Mouse (Mus musculus) cerebellum, adult 11 months (tissue): Measurements from ENCODE around the gene Cpvl.

Experiments used
- DNase-seq: peaks from one replicate; pipeline ENCODE4 v3.0.0; 2022

Cpvl gene

DNA sequence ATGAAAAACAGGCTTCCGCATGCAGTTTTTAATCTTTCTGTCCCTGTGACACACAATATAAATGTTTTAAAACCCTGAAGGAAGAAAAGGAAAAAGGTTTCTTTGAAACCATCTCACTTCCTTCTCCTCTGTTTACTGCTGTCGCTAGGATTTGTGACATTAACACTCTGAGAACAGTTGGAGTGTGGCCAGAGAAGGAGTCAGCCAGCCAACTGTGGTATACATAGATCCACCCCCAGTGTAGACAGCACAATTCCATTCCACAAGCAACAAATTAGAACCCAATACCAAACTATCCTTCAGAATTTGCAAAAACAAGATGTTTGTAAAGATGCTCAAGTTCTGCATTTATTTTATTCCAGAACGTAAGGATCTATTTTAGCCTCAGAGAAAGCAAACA lies 6.7 kb downstream of the Cpvl start:
- peak; percentile 30 for DNase-seq

DNA sequence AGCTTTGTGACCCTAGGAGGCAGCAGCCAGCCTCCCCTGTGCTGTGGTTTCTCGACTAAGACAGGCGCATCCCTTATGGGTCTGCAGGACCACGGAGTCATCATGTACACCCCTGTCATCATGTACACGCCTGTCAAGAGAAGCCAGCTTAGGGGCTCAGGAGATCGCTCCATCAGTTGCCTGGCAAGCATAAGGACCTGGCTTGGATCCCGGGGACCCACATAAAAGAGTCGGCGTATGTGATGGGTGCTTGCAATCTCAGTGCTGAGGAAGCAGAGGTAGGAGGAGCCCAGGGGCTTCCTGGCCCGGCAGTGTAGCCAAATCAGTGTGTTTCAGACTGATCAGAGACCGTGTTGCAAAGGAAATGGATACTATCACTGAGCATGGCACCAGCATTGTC lies 9.4 kb downstream of the Cpvl start:
- DNase-seq = no peak

DNA sequence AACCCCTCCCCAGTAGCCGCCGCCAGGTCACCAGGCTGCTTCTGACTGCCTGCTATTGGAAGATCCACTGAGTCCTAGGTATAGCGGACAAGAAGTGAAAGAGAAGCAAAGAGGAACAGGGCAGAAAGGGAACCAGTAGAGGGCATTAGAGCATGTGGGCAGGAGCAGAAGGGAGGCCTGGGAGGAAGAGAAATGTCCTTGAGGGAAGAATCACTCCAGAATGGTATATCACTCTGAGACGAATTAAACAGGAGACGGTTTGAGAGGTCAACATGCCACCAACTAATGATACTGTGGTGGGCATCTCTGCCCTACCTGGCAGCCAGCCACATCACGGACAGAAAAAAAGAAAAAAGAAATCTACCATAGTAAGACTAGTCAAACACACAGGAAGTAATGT lies 9.9 kb downstream of the Cpvl start:
- DNase-seq = peak; percentile 35

DNA sequence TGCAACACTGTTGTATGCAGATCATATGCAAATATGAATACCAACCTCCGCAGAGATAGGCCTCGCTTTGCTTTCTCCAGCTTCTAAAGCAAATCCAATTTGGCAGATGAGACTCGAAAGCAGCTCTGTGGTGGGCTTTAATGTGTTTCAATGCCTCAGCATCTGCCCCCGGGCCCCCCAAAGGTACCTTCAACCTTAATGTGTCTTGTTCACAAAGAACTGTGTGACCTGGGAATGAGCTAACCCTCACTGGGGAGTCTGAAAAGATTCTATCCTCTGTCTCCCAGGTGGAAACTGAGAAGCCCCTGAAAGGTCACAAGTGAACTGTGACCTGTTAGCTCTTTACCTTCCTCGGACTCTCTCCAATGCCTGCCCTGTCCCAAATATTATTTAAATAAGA lies 11.9 kb downstream of the Cpvl start:
- DNase-seq = no peak

DNA sequence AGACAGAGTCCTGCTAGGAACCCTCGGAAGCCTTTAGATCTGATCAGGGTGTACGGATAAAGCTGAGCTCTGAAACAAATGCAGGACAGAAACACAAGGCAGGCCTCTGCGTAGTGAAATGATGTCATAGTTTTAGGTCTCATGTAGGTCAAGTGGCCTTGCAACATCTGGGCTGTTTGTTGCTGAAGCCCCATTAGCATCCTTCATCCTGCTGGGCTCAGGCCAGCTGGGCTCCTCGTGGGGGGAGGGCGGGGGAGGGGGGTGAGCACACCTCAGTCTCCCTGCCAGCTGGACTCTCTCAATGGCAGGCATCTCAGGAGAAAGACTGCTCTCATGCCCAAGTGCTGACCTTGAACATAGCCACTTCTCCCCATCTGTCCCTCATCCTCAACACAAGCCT lies 12.6 kb downstream of the Cpvl start:
- DNase-seq = no peak

DNA sequence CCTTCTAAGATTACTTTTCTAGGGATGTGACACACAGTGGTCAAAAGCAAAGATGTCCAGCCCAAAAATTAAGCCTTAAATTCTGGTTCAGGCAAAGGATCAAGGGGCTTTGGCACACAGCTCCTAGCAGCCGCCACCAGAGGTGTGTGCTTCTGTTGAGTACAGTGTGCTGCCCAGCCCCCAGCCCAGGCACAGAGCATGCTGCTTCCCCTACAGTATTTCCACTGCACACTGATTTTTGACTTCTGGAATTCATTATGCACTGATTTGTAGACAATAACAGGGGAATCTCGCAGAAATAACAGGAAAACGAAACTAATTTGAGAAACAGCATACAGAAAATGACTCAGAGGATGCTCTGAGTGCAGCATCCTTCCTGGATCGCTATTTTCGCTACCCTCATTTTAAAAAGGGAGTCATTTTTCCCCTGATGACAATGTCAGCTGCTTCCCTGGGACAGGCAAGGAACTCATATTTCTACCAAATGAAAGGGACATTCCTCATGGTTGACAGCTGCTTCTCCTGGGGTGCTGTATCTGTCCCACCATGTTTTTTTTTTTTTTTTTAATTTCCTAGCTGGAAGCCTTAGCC lies 14.5 kb downstream of the Cpvl start:
- no peak for DNase-seq

DNA sequence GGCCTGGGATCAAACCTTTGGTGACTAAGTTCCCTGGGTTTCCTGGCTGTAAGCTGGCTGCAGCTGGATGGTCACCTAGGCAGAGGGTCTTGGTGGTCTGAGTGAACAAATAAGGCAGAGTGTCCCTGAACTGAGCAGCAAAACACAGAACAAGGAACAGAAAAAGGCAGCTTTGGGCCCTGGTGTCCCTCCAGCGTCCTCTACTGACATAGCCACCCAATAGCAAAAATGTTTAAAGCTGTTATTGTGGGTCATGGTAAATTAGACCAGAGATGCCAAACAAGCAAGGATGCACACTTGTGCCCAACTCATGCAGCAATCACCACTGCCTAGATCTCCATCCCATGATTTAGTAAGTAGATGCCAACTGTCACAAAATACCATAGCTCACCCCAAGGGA lies 16.5 kb downstream of the Cpvl start:
- DNase-seq = no peak

DNA sequence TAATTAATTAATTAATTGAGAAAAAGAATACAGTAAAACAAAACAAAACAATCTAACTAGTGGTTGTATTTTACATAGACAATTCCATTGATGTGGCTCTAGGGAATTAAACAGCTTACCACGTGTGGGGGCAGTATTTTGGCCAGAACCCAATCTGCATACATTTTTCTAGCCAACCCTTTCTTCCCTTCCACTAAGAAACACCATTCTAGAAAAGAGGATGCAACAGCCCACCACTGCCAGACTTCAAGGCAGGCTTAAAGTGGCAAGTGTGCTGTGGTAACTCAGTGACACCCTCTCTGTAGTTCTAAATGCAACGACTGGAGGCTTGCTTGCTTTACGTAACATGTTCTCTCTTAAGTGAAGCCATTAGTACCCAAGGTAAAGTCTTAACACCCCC lies 18.6 kb downstream of the Cpvl start:
- DNase-seq = no peak

DNA sequence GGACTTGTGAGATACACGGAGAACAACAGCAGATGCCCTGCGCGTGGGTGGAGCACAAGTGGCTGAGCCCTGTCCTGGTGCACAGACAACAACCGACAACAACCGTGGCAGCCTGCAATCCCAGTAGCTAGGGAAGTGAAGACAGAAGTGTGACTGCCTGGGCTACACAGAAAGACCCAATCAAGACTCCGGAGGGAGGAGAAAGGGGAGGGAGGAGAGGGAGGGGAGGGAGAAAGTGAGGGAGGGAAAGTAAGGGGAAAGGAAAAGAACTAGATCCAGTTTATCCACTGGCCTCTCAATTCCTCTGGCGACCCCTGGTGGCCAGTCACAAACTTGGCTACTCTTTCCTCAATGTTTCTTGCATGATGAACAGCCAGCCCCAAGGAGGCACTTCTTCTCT lies 20.1 kb downstream of the Cpvl start:
- peak; percentile 68 for DNase-seq

DNA sequence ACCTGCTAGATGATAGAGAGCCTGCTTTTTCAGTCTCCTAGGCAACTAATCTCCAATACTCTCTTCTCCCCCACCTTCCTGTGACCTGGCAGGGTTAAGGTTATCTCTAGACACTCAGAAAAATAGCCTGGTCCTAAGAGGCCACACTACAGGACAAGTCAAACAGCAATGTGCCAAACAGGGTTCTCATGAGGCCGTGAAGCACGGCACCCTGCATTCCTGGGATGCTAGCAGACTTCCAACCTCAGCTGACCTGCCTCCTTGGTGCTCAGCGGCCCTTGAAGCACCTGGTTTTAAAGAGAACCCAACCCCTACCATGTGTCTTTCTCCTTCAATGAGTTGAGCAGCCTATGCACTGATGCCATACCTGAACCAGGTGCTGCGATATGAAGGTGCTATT lies 22.0 kb downstream of the Cpvl start:
- no peak for DNase-seq

DNA sequence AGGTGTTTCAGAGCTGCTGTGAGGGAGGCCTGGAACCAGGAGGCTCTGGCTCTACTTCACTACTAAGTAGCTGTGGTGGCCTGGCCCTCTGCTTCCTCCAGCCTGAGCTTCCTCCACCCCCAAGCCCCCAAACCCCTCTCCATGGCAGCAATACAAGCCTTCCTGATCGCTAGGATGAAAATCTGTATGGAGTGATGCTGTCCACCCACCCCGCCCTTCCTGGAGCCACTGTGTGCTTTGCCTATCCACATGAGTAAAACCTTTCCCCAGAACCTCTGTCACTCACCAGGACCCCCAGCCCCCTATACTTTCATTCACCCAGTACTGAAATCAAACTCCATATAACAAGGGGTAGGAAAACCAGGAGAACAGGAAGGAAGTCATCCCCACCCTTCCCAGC lies 22.6 kb downstream of the Cpvl start:
- DNase-seq = no peak

DNA sequence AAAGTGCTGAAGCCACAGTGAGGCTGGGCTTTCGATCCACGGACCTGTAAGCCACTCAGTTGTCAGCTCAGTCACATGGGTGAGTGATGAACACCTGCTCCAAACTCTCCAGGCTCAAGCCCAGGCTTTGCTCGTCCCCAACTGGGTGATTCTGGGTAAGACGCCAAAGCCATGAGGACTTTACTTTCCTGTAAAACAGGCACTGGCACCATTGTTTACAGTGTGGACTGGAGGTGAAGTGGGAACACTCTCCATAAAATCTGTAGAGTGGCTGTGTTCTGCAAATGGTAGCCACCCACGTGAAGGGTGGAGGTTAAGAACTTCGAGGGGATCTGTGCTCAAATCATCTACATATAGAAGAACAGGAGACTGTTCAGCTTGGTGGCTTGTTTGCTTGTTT lies 23.2 kb downstream of the Cpvl start:
- no peak for DNase-seq

DNA sequence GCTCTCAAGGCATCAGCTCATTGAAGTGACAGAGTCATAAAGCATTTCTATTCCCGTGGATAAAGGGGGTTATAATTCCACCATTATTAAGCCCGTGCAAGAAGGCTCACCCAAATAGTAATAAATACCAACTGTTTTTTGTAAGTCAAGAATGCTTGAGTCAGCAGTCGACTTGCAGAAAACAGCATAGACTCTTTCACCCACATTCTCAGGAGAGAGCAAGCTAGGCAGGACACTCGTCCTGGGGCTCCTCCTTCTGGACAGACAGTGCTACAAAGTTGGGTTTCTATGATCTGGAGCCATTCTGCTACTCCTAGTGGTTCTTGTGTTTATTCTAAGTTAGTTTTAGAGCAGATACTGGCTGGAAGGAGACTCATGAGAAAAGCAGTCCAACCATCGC lies 24.4 kb downstream of the Cpvl start:
- DNase-seq = no peak

DNA sequence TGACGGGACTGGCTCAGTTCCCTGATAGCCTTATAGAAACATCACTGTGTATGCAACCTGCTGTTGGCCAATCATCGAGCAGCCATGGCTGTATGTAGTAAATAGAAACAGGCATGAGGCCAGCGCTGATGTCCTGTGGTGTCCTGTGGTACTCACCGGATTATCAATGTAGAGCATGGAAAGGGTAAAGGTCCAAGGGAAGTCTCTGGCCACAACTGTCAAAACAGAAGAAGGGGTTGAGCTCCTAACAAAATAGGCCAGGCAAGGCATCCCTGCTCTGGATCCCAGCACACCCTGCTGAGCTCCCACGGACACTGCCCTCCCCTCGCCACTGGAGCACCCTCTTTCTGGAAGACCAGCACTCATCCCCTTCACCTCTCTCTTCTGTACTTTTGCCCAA lies 25.1 kb downstream of the Cpvl start:
- no peak for DNase-seq

DNA sequence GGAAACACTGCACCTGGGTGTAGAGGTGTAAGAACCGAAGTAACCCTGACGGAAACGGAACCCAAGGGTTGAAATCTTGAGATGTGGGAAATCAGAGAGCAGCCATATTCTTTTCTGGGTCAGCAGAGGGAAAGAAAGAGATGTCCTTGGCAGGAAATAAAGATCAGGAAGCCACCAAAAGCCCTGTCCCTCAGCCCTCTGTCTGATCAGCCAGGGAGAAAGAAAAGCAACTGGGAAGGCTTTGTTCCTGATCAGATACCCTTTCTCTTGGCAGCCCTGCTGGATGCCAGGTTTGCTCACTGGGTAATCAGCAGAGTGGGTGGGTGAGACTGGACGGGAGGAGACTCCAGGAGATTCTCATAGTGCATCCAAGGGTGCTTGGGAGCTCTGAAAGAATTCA lies 27.1 kb downstream of the Cpvl start:
- no peak for DNase-seq

DNA sequence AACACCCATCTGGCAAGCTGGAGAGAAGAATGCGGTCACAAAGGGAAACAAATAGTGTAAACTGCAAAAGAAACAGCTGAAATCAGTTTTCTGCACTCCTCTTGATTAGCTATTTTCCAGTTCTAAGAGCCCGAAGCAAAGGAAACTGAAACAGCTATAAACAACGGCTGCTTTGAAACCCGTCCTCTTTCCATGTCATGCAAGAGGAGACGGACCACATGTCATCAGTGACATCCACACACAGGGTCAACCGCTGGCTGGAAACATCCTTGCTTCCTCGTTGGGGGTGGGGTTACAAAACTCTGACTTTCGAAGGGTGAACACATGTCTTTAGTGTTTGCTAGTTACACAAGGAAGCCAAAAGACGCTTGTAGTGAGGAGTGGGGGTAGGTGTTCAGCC lies 27.6 kb downstream of the Cpvl start:
- DNase-seq = no peak

DNA sequence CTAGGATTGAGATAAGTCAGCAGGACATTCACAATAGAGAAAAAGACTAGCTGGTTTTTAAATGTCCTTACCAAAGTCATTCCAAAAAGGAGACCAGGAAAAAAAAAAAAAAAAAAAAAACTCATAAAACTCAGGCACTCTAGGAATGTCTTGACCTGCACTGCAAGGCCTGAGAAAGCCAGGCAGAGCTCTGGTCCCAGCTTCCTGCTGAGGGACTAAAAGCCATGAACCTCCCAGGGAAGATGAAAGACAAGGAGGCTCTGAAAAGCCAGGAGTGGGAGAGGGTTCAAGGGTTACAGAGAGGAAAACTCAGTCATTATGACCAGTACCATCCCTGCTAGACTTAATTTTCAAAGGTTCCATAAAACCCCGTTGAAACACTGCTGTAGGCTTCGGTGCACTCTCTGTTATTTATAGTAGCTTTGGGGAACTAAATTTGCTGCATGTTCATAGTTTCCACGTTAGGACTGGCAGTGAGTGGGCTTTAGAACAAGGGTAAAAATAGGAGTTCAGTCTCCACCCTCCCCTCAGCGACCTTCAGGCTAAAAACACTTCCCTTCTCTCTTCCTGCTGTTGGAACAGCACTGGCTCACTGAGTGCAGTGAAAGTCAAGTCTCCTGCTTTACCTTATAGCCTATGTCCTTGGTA lies 30.0 kb downstream of the Cpvl start:
- no peak for DNase-seq

DNA sequence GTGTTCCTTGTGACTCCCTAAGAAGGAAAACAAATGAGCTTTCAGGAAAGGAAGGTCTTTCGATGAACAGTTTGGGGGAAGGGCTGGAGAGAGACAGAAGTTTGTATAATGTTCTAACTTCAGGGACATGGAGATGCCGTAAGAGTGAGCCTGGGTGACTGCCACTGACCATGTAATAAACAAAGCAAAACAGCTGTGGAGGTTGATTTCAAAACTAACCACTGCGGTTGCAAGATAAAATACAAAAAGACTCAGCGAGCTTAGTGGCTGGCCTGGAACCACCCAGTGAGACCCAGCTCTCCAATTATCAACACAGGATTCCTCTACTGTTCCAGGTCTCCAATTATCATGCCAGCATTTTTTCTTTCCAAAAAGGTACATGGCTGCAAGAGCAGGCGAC lies 33.6 kb downstream of the Cpvl start:
- no peak for DNase-seq

DNA sequence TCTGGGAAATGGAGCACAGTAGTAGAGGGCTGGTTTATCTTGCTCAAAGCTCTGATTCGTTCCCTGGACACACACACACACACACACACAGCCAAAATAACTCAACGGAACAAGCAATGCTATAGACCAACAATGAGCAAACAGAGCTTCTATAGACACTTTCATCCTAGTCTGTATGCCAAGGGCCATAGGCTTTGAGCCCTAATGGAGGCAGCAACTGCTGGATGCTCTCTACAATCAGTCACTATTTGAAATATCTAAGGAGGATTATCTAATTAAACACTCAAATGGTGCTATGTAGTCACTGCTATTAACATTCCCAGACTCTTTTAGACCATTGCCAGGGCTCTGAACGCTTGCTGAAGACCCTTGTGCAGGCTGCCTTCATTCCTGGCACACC lies 34.1 kb downstream of the Cpvl start:
- no peak for DNase-seq

DNA sequence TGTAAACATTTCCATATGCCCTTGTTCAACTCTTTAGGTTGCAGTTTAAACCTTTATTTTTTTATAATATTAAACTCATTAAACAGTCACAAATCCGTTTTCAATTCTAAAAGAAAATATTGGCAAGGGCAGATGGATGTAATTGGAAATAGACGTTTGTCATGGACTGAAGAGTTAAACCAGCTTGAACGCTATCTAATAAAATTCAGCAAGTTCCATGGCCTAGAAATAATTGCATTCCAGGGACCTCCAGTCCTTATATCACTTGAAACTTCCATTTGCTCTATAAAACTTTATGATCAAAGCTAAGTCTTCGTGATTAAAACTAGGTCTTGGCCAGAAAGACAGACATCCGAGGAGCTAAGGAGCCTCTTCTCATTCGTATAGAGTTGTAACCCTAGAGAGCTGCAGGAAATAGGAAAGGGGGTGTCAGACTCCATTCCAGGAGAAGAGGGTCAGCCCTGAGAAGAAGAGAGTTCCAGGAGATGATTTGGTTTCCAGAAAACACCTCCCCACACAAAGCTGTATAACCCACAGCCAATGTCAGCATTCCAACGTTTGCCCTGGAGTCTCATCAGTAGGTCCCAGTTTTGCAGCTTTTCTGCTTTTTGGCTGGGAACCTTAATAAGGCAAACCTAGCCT lies 36.2 kb downstream of the Cpvl start:
- no peak for DNase-seq

DNA sequence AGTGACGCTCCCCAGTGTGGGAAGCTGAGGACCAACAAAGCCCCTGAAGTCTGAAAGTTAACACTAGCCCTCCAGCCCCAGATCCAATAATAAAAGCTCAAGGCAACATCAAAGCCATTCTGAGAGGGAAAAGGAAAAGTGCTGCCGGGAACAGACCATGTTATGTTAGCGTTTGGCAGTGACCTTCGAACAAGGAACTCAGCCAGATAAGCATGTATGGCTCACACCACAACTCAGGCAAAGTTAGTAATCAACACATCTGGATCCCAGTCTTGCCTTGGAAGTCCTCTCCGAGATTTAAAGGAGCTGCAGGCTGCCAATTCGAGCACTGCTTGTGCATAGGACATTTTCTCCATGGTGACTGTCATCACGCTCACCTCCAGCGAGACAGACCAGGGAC lies 38.7 kb downstream of the Cpvl start:
- no peak for DNase-seq

DNA sequence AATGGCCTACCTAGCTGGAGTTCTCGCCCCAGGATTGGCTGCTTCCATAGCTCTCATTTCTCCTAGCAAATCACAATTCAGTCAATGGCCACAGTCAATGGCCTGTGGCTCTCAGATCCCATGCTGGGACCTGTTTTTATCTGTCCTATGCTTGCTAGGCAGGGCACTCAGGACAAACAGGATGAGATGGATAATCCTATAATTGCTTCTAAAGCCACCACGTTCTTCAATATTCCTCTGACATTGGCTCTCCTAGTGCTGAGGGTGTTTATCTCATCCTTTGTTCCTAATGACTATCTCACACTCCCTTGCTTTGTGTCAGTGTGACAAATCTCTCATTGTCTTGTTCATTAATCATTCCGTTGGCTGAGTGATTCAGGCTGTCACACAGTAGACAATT lies 39.5 kb downstream of the Cpvl start:
- DNase-seq = no peak

DNA sequence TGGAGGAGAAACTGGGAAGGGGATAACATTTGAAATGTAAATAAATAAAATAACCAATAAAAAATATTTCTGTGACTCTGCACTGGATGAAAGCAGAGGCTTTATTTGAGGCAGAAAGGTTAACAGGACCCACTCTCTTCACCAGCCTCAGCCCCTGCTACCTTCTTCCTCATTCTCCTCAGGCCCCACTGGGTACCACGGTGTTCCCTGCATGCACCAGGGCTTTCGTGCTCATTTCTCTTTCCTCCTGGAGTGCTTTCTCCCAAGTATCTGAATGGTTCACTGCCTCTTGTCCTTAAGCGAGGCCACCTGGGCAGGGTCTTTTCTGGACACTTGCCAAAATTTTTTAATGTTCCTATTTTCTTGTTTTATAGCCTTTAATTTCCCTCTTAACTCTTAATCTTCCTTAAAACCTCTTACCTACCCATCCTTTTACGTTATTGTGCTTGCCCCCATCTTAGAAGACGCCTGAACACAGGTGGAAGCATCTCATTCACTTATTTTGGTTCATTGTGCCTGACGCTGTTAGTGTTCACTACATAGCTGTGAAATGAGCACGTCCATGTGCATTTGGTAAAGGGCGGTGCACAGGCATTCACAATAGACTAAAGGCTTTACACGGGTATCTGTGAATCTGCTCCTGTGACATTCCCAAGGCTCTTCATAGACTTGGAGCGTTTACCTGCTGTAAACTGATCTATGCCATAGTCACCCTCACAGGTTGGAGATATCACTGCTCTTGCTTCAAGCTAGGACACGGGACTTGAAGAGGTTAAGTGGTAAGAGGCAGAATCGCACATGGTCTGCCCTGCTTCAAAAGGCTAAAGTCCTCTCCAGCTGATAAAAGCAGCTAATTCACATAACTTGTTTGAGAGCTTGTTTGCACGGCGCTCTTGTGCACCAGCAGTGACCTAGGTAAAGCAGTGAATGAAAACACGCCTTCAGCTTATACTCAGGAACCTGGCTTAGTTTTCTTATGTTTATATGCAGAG lies 41.0 kb downstream of the Cpvl start:
- no peak for DNase-seq

DNA sequence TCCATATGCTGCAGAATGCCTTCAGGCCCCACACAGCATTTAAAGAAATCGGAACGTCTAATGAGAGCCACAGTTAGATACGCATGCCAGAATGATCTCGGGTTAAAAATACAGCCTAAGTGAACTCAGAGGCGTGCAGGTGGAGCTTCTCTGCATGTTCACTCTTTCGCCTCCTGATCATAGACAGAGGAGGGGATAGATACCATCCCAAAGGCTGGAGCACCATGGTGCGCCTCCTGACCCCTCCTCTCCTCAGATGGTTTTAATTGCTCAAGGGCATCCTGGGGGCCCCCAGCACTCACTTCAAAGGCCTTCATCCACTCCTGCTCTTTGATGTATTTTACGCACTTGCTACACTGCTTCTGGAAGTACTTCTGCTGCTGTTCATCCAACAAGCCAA lies 46.9 kb downstream of the Cpvl start:
- no peak for DNase-seq
